Mouse (Mus musculus): ENCODE measurements around the gene Dtnb. TPM values are rescaled to one million over a fixed set of nuclear protein-coding genes. Genes with fewer than 3 reads are reported as not detected.
A peak's percentile ranks its signal among the peaks of the same experiment; 100 is the strongest.

The Dtnb gene
- total and polyA plus RNA-seq, 2 experiments from 2014 or later: 4.7 to 25.5 TPM

GRCm38 (mm10) chr12:3791257-3791656 is 219.1 kb downstream of the Dtnb start:
- H3K27ac ChIP-seq (ENCODE audit: low read depth): no peak overlapping the region
- no peaks in the 10 kb centered on the region for H3K27me3 ChIP-seq (ENCODE audit: control insufficient read depth, insufficient read depth, low read length)
- H3K4me3 ChIP-seq (ENCODE audit: low read depth, low read length): peak overlapping the region; percentile 46
- no peaks in the 10 kb centered on the region for H3K9me3 ChIP-seq (replicated peaks; ENCODE audit: control insufficient read depth, low read length)
- WGBS: 43% methylated on average over 7 of the region's 7 CpGs
- peak overlapping the region; percentile 69 for H3K4me2 ChIP-seq (ENCODE audit: low read depth, low read length)
- peaks cover 8% of the 10 kb centered on the region; the same call in 1 of the 2 replicates for H3K4me1 ChIP-seq (ENCODE audit: control insufficient read depth, insufficient read depth)
- no peak for DNase-seq (ENCODE audit: low spot score)
- no peak overlapping the region for H3K9ac ChIP-seq (replicated peaks; ENCODE audit: low read depth, low read length)
- TF ChIP-seq CTCF (IDR thresholded peaks at IDR 0.05; ENCODE audit: low read depth) (no peak), EP300 (IDR thresholded peaks at IDR 0.05; ENCODE audit: low read depth) (no peak)
- ATAC-seq (ENCODE audit: insufficient read depth, low read depth): no peak
- H3K36me3 ChIP-seq (replicated peaks; ENCODE audit: control insufficient read depth, insufficient read depth, low read length): no peaks in the 10 kb centered on the region

GRCm38 (mm10) chr12:3791732-3792131 is 219.6 kb downstream of the Dtnb start:
- Histone ChIP-seq H3K27me3 (ENCODE audit: control insufficient read depth, insufficient read depth, low read length) (no peaks in the 10 kb centered on the region), H3K4me2 (ENCODE audit: low read depth, low read length) (peak overlapping the region; percentile 69), H3K36me3 (replicated peaks; ENCODE audit: control insufficient read depth, insufficient read depth, low read length) (no peaks in the 10 kb centered on the region), H3K9me3 (replicated peaks; ENCODE audit: control insufficient read depth, low read length) (no peaks in the 10 kb centered on the region), H3K9ac (replicated peaks; ENCODE audit: low read depth, low read length) (no peak overlapping the region; the same call in 1 of the 2 replicates), H3K4me1 (ENCODE audit: control insufficient read depth, insufficient read depth) (peaks cover 8% of the 10 kb centered on the region; the same call in 1 of the 2 replicates), H3K27ac (ENCODE audit: low read depth) (no peak overlapping the region), H3K4me3 (ENCODE audit: low read depth, low read length) (peak overlapping the region; percentile 46)
- peak; percentile 93 for ATAC-seq (ENCODE audit: insufficient read depth, low read depth)
- TF ChIP-seq EP300 (IDR thresholded peaks at IDR 0.05; ENCODE audit: low read depth): no peak
- TF ChIP-seq CTCF (IDR thresholded peaks at IDR 0.05; ENCODE audit: low read depth): peak; percentile 98
- peak; percentile 96 for DNase-seq (ENCODE audit: low spot score)
- under 1% methylated on average over 22 of the region's 22 CpGs for WGBS

DNA sequence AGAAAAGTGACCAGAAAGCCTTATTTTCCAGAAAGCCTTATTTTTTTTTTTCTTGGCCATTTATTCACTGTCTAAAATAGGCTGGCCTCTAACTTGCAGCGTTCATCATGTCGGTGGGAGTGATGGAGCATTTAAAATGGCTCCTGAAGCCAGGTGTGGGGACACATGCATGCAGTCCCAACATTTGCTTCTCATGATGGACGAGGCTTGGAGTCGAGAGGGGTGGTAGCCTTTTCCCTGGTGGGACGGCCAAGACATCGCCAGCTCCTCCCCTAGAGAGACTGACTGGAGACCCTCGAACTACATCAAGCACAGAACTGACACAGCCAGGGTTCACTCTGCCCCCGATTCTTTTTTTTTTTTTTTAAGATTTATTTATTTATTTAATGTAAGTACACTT is 220.1 kb downstream of the Dtnb start:
- DNase-seq (ENCODE audit: low spot score) (no peak), ATAC-seq (ENCODE audit: insufficient read depth, low read depth) (no peak)
- no peak for TF ChIP-seq CTCF (IDR thresholded peaks at IDR 0.05; ENCODE audit: low read depth)
- TF ChIP-seq EP300 (IDR thresholded peaks at IDR 0.05; ENCODE audit: low read depth): no peak
- Histone ChIP-seq H3K9ac (replicated peaks; ENCODE audit: low read depth, low read length) (no peak overlapping the region; the same call in 1 of the 2 replicates), H3K4me1 (ENCODE audit: control insufficient read depth, insufficient read depth) (peaks cover 7% of the 10 kb centered on the region; the same call in 1 of the 2 replicates), H3K27me3 (ENCODE audit: control insufficient read depth, insufficient read depth, low read length) (no peaks in the 10 kb centered on the region), H3K36me3 (replicated peaks; ENCODE audit: control insufficient read depth, insufficient read depth, low read length) (no peaks in the 10 kb centered on the region), H3K4me2 (ENCODE audit: low read depth, low read length) (peak overlapping the region; percentile 69), H3K4me3 (ENCODE audit: low read depth, low read length) (peak overlapping the region; percentile 46), H3K27ac (ENCODE audit: low read depth) (no peak overlapping the region), H3K9me3 (replicated peaks; ENCODE audit: control insufficient read depth, low read length) (no peaks in the 10 kb centered on the region)
- 22% methylated on average over 8 of the region's 8 CpGs for WGBS

GRCm38 (mm10) chr12:3795569-3795968 is 223.4 kb downstream of the Dtnb start:
- no peak overlapping the region for H3K9ac ChIP-seq (replicated peaks; ENCODE audit: low read depth, low read length)
- H3K27ac ChIP-seq (ENCODE audit: low read depth): no peak overlapping the region
- no peaks in the 10 kb centered on the region for H3K27me3 ChIP-seq (ENCODE audit: control insufficient read depth, insufficient read depth, low read length)
- 25% methylated on average over 4 of the region's 4 CpGs for WGBS
- H3K9me3 ChIP-seq (replicated peaks; ENCODE audit: control insufficient read depth, low read length): no peaks in the 10 kb centered on the region
- no peak overlapping the region for H3K4me2 ChIP-seq (ENCODE audit: low read depth, low read length)
- no peak for DNase-seq (ENCODE audit: low spot score)
- H3K4me1 ChIP-seq (ENCODE audit: control insufficient read depth, insufficient read depth): peaks cover 4% of the 10 kb centered on the region; the same call in 1 of the 2 replicates
- no peak for ATAC-seq (ENCODE audit: insufficient read depth, low read depth)
- TF ChIP-seq CTCF (IDR thresholded peaks at IDR 0.05; ENCODE audit: low read depth): no peak
- no peak for TF ChIP-seq EP300 (IDR thresholded peaks at IDR 0.05; ENCODE audit: low read depth)
- H3K36me3 ChIP-seq (replicated peaks; ENCODE audit: control insufficient read depth, insufficient read depth, low read length): no peaks in the 10 kb centered on the region
- no peak overlapping the region for H3K4me3 ChIP-seq (ENCODE audit: low read depth, low read length)

DNA sequence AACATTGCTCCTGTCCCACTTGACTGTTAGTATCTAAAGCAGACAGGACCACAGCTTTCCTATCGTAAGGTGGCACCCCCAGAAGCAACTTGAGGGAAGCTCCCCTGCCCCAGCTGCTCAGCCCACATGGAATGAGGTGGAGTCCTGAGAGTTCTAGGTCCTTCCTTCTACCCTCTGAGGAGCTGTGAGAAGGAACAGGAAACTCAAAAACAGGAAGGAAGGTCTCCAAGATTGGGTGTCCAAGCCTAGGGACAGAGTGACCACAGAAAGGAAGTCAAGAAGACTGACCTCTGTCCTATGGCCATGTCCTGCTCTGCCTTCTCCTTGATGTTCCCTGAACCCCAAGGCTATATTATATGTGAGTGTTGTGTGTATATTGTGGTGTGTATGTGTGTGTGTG is 227.4 kb downstream of the Dtnb start:
- WGBS: 88% methylated on average over 1 of the region's 1 CpGs

GRCm38 (mm10) chr12:3805852-3806251 is 233.7 kb downstream of the Dtnb start, which contains the start of gene Dnmt3a:
Gene Dnmt3a (plus strand): TSS chr12:3806007.
- H3K9ac ChIP-seq (replicated peaks; ENCODE audit: low read depth, low read length): peak within 1 kb of the TSS; percentile 95
- H3K4me1 ChIP-seq (ENCODE audit: control insufficient read depth, insufficient read depth): peaks cover 25% of the 10 kb centered on the region
- 11% methylated on average over 4 of the region's 4 CpGs for WGBS
- ATAC-seq (ENCODE audit: insufficient read depth, low read depth) (no peak), DNase-seq (ENCODE audit: low spot score) (no peak)
- no peaks in the 10 kb centered on the region for H3K9me3 ChIP-seq (replicated peaks; ENCODE audit: control insufficient read depth, low read length)
- H3K4me3 ChIP-seq (ENCODE audit: low read depth, low read length): peak within 1 kb of the TSS; percentile 97
- H3K27me3 ChIP-seq (ENCODE audit: control insufficient read depth, insufficient read depth, low read length): no peaks in the 10 kb centered on the region
- no peaks in the 10 kb centered on the region for H3K36me3 ChIP-seq (replicated peaks; ENCODE audit: control insufficient read depth, insufficient read depth, low read length)
- H3K27ac ChIP-seq (ENCODE audit: low read depth): peak within 1 kb of the TSS; percentile 96
- no peak for TF ChIP-seq CTCF (IDR thresholded peaks at IDR 0.05; ENCODE audit: low read depth)
- no peak for TF ChIP-seq EP300 (IDR thresholded peaks at IDR 0.05; ENCODE audit: low read depth)
- H3K4me2 ChIP-seq (ENCODE audit: low read depth, low read length): peak within 1 kb of the TSS; percentile 88

More for the DNA sequence above, 227.4 kb downstream of the Dtnb start:
- Histone ChIP-seq H3K4me2 (ENCODE audit: low read depth, low read length) (no peak overlapping the region), H3K27me3 (ENCODE audit: control insufficient read depth, insufficient read depth, low read length) (no peaks in the 10 kb centered on the region), H3K4me3 (ENCODE audit: low read depth, low read length) (no peak overlapping the region), H3K36me3 (replicated peaks; ENCODE audit: control insufficient read depth, insufficient read depth, low read length) (no peaks in the 10 kb centered on the region), H3K4me1 (ENCODE audit: control insufficient read depth, insufficient read depth) (no peaks in the 10 kb centered on the region), H3K27ac (ENCODE audit: low read depth) (no peak overlapping the region), H3K9me3 (replicated peaks; ENCODE audit: control insufficient read depth, low read length) (no peaks in the 10 kb centered on the region), H3K9ac (replicated peaks; ENCODE audit: low read depth, low read length) (no peak overlapping the region)
- TF ChIP-seq CTCF (IDR thresholded peaks at IDR 0.05; ENCODE audit: low read depth) (no peak), EP300 (IDR thresholded peaks at IDR 0.05; ENCODE audit: low read depth) (no peak)
- DNase-seq (ENCODE audit: low spot score) (no peak), ATAC-seq (ENCODE audit: insufficient read depth, low read depth) (no peak)

Measured in heart, postnatal 0 days (tissue).